Mouse (Mus musculus) lung, postnatal 36 days (tissue): Measurements from ENCODE around the gene Nr6a1.

ENCODE experiments used
- DNase-seq: peaks from one replicate; pipeline ENCODE4 v3.0.0; 2022; ENCODE audit warnings: mixed read lengths

The Nr6a1 gene

DNA sequence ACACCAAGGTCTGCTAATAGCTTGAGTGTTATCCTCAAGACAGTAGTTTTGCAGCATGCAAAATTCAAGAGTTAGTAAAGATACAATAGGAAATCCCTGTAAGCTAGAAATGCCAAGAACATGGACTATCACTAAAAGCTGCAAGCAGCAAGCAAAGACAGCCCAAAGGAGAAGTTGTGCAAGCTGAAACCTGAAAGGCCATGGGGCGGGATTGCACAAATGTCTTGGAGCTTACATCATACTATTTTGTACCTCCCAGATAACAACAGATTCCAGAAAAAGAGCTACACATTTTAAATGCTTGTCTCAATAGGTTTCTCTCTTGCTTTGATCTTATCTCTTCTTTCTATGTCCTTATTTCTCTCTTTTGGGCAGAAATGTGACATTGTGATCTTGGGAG is 60.8 kb downstream of the Nr6a1 start:
- DNase-seq, result peak; percentile 45

DNA sequence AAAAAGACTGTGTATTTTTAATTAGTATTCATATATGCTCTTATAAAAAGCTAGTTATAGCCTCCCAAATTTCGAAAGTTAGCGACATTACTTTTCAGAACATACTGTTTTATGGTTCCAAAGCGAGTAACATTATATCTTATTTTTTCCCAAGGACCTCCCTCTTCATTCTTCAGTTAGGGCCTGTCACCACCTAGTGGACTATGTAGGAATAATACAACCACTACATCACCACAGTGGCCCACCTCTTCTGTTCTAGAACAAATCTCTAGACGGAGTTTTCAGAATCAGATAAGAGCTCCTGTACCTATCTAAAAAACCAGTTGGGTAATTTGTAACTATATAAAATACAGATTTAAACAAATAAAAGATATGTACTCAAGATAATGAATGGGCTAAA is 63.5 kb downstream of the Nr6a1 start:
- peak; percentile 61 for DNase-seq

DNA sequence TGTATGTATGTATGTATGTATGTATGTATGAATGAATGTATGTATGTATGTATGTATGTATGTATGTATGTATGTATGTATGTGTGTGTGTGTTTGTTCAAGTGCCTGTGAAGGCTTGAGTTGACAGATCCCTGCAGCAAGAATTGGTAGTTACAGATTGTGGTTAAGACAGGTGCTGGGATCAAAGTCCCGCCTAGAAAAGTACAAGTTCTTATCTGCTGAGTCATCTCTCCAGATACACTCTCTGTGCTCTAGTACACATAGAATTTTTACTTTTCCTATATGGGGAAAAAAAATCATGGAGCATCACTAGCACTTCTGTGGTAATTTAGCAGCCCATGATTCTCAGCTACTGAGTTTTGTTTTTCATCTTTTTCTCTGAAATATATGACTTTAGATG is 75.7 kb downstream of the Nr6a1 start:
- DNase-seq, result no peak

- no peak for DNase-seq
These were observed 81.2 kb downstream of the Nr6a1 start for GRCm38 (mm10) chr2:38846319-38846718.

- no peak for DNase-seq
These were observed 92.0 kb downstream of the Nr6a1 start for GRCm38 (mm10) chr2:38835489-38835888.

DNA sequence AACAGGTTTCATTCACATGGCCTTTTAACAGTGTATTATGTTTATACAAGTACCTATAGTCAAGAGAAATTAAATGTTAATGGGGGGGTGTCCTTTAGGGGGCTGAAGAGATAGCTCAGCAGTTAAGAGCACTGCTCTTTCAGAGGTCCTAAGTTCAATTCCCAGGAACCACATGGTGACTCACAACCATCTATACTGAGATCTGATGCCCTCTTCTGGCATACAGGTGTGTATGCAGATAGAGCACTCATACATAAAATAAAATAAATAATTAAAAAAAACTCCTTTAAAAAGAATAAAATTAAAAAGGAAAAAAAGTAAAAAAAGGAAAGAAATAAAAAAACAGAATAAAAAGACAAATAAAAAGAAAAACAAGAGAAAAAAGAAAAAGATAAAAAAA is 95.5 kb downstream of the Nr6a1 start:
- no peak for DNase-seq

GRCm38 (mm10) chr2:38829521-38829920 is 98.0 kb downstream of the Nr6a1 start:
- no peak for DNase-seq

DNA sequence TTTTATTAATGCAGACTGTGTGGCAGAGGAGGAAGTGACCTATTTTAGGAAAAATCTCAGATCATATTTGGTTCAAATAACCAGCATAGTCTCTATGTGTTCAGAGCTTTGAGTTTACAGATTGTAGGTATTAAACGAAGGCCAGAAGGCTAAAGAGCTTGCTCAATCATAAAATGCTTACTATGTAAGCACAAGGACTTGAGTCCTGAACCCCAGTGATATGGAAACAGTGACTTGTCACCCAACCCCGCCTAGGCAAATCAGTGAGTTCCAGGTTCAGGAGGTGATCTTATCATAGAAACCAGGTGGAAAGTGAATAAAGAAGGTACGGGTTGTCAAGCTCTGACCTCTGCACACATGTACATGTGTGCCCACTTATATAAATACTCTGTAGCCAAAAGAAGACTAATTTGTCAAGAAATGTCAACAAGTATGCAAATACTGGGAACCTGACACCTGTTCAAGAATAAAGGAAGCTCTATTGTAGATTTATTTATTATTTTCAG is 99.6 kb downstream of the Nr6a1 start:
- DNase-seq, result no peak

- peak; percentile 42 for DNase-seq
These were observed 101.3 kb downstream of the Nr6a1 start for GRCm38 (mm10) chr2:38826189-38826588.

GRCm38 (mm10) chr2:38824791-38825768 is 102.4 kb downstream of the Nr6a1 start:
- DNase-seq, result peak; percentile 18

- peak; percentile 65 for DNase-seq
These were observed 103.4 kb downstream of the Nr6a1 start for GRCm38 (mm10) chr2:38823912-38824583.

- DNase-seq, result peak; percentile 27
These were observed 104.1 kb downstream of the Nr6a1 start for GRCm38 (mm10) chr2:38823406-38823805.

DNA sequence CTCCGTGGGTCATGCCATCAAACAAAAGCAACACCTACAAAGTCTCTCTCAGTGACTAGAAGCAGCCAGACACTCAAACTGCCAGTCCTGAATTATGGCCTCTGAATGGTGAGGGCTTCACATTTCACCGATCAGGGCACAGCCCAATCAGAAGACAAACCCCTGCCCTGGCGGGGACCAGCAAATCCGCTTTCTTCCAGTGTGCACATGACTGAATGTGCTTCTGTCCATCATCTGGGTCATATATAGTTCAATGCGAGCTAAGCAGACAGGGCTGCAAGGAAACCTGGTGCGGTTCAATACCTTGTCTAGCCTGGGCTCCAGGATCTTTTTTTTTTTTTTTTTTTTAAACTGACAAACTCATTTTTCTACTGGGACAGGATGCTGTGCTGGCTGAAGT is 104.5 kb downstream of the Nr6a1 start:
- DNase-seq, result peak; percentile 61

DNA sequence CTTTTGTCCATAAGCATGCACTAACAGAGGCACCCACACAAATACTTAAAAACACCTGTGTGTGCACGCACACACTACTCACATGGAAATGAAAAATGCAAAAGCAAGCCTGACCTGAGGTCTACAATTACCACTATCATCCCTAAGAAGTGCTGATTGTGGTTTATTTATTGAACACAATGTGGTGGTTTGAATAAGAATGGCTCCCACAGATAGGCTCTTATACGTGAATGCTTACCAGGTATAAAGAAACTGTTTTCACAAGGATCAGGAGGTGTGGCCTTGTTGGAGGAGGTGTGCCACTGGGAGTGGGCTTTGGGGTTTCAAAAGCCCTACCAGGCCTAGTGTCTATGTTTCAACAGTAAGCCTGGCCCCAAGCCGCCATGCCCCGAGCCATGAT is 110.0 kb downstream of the Nr6a1 start:
- no peak for DNase-seq

- peak; percentile 80 for DNase-seq
These were observed 130.3 kb downstream of the Nr6a1 start for GRCm38 (mm10) chr2:38797087-38797624.

DNA sequence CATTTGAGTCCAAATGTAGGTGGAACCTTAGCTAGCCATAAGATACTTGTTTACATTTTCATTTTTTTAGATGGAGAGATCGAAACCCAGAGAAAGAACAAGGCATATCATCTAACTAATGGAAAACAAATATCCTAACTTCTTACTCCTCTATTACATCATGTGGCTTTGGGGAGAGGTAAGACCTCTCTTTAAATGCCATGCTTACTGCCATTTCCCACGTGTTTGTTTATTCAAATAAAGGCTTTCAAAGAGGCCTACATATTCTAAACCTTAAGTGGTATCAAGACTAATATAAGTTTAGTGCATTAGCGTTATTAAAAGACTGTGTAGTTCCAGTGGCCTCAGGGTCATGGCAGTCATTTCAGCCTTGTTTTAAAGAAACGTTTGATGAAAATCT is 140.2 kb downstream of the Nr6a1 start:
- no peak for DNase-seq

DNA sequence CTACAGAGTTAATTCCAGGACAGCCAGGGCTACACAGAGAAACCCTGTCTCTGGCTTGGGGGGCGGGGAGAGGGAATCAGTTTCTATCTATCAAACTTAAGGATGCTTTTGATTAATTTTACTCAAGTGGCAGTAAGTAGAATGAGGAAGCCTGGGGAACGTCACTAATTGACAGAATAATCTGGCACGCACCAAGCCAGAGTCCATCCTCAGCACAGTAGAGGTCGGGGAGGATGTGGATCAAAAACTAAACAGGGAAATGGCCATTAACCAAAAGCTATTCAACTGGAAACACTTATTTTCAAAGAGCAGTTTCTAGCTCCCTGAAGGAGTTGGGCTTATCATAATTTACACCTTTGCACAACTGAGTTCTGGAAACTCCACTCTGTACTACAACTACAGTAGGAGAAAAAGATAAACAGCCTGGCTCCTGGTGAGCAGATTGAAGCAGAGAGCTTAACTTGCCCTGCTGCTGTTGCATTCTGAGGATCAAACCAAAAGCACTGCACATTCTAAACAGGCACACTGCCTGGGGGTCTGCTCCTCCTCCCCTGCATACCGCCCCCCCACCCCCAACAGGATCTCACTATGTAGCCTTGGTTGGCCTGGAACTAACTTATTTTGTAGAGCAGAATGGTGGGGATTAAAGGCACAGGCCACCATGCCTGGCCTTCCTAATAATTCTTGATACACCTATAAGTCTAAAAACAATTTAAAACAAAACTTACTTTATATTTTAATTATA is 141.1 kb downstream of the Nr6a1 start:
- DNase-seq, result no peak

DNA sequence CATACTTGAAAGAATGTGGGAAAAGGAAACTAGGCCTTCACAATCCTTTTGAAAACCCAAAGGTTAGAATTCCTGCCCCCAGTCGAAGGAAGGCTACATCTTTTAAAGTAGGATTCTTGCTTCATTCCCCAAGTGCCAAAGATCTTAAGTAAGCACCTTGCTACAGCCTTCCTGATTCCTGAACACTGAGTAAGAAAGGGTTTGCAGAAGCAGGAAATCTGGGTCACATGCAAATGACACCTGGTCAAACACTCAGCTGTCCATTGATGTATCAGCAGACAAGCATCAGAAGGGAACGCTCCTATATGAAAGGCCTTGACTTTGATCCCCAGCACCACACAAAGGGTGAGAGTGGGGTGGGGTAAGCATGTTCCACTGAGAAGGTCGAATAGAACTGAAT is 142.4 kb downstream of the Nr6a1 start:
- DNase-seq, result peak; percentile 25

DNA sequence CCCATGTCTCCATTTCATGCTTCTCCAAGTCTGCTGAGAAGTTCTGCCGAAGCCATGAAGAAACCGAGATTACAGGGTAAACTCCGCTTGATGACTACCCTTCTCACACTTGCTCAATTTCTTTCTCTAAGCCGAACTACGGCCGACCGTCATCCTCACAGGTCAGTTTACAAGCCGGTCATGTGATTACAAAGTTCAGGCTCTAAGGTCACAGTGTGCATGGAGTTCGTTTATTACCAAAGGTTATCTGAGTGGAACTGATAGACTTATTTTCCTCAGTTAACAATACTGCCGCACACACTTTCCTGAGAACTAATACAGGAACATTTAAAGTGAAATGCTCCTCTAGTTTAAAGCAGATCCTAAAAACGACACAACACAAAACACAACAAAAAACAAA is 143.1 kb downstream of the Nr6a1 start:
- peak; percentile 4 for DNase-seq

- DNase-seq, result no peak
These were observed 144.1 kb downstream of the Nr6a1 start for GRCm38 (mm10) chr2:38783364-38783763.

GRCm38 (mm10) chr2:38782731-38783130 is 144.8 kb downstream of the Nr6a1 start:
- no peak for DNase-seq

GRCm38 (mm10) chr2:38781945-38782720 is 145.4 kb downstream of the Nr6a1 start:
- no peak for DNase-seq
